Mouse (Mus musculus): ENCODE data around the gene Gm3099. TPM values are rescaled to one million over a fixed set of nuclear protein-coding genes. Genes with fewer than 3 reads are reported as not detected.
"Not testable (repeated sequence)": the region's sequence is repeated elsewhere in the genome, so short reads cannot be mapped to it uniquely, and the experiment has no call there.

Gene Gm3099
- not detected for total RNA-seq (2021)

- DNase-seq (ENCODE audit: extremely low spot score in 1 of 2, low spot score in 2 of 2); intact Hi-C loops (cut with DNase I): not testable (repeated sequence)
Measured at GRCm38 (mm10) chr14:3998094-3998493, at the start of gene Gm3099. Gene Gm3099 (plus strand): TSS chr14:3998394.

GRCm38 (mm10) chr14:3963247-3963646, 34.9 kb upstream of the Gm3099 start, which contains the start of gene Gm3095:
Gene Gm3095 (plus strand): TSS chr14:3963547.
- DNase-seq (ENCODE audit: extremely low spot score in 1 of 2, low spot score in 2 of 2); intact Hi-C loops (cut with DNase I): not testable (repeated sequence)

- intact Hi-C loops (cut with DNase I); DNase-seq (ENCODE audit: extremely low spot score in 1 of 2, low spot score in 2 of 2): not testable (repeated sequence)
Measured at GRCm38 (mm10) chr14:4023641-4024040, 25.4 kb downstream of the Gm3099 start, which contains the start of gene Gm5796. Gene Gm5796 (plus strand): TSS chr14:4023941.

Other genes with a start within 250 kb of the Gm3099 start
- gene Gm3002, start 188.3 kb upstream of the Gm3099 start, total RNA-seq (2021) = 1 to 10 TPM; 2.4 to 2.9 TPM
- not detected for gene Gm3033, start 152.1 kb upstream of the Gm3099 start, total RNA-seq (2021)
- not detected for gene Gm2916, start 114.2 kb upstream of the Gm3099 start, total RNA-seq (2021)
- gene Gm3029, start 66.6 kb upstream of the Gm3099 start, total RNA-seq (2021) = not detected
- under 1 TPM; 0.26 to 0.75 TPM for gene Gm3095, start 34.8 kb upstream of the Gm3099 start, total RNA-seq (2021)
- gene Gm5796, start 25.5 kb downstream of the Gm3099 start, total RNA-seq (2021) = 10 to 100 TPM in 1 of 2 experiments, 1 to 10 TPM in 1; 8.0 to 11.2 TPM
- under 1 TPM; 0.28 to 0.47 TPM for gene Gm3115, start 85.7 kb downstream of the Gm3099 start, total RNA-seq (2021)
- gene Gm8108, start 112.1 kb downstream of the Gm3099 start, total RNA-seq (2021) = 10 to 100 TPM in 1 of 2 experiments, 1 to 10 TPM in 1; 9.7 to 11.1 TPM
- not detected for gene Gm3127, start 166.6 kb downstream of the Gm3099 start, total RNA-seq (2021)
- 1 to 10 TPM; 4.0 to 4.2 TPM for gene Gm2974, start 184.2 kb downstream of the Gm3099 start, total RNA-seq (2021)

Measured in left cerebral cortex, postnatal 10 days (tissue).